Mouse (Mus musculus) forebrain, embryonic 13.5 days (tissue): ENCODE measurements around the gene Pkp1. TPM values are rescaled to one million over a fixed set of nuclear protein-coding genes. Genes with fewer than 3 reads are reported as not detected.

ENCODE experiments used
- ATAC-seq: fragments of 200-750 bp; cut with Nextera tagmentation; 2 replicates; pipeline ENCODE4 v1.8.0; 2017
- H3K27ac ChIP-seq: fragments of 300-500 bp; sonication (generic); 2 replicates; pipeline ENCODE4 v1.5.1; 2015; ENCODE audit warnings: inconsistent platforms, mild to moderate bottlenecking, moderate library complexity
- H3K27me3 ChIP-seq: fragments of 300-500 bp; sonication (generic); 2 replicates; pipeline ENCODE4 v1.6.1; 2015; ENCODE audit warnings: mild to moderate bottlenecking, inconsistent platforms
- H3K36me3 ChIP-seq: fragments of 300-500 bp; sonication (generic); 2 replicates; pipeline ENCODE4 v1.6.1; 2015; ENCODE audit warnings: mild to moderate bottlenecking, inconsistent platforms; ENCODE audit not compliant: poor library complexity, severe bottlenecking
- H3K4me1 ChIP-seq: fragments of 300-500 bp; sonication (generic); 2 replicates; pipeline ENCODE4 v1.6.1; 2015; ENCODE audit warnings: inconsistent platforms
- H3K4me2 ChIP-seq: fragments of 300-500 bp; sonication (generic); 2 replicates; pipeline ENCODE4 v1.6.1; 2015; ENCODE audit warnings: inconsistent platforms, mild to moderate bottlenecking, moderate library complexity
- H3K4me3 ChIP-seq: fragments of 300-500 bp; sonication (generic); 2 replicates; pipeline ENCODE4 v1.5.1; 2015; ENCODE audit warnings: mild to moderate bottlenecking, inconsistent platforms
- H3K9ac ChIP-seq: fragments of 300-500 bp; sonication (generic); 2 replicates; pipeline ENCODE4 v1.6.1; 2015; ENCODE audit warnings: mild to moderate bottlenecking, inconsistent platforms
- H3K9me3 ChIP-seq: fragments of 300-500 bp; sonication (generic); replicated peaks from 2 replicates; pipeline ENCODE4 v1.6.1; 2016; ENCODE audit warnings: inconsistent platforms
- WGBS: fragments of 180-500 bp; shearing (Covaris S2); methylation state at CpG from one replicate; pipeline ENCODE4 v1.1.7; 2015; 5-methylcytosine and 5-hydroxymethylcytosine counted together
- polyA plus RNA-seq: library from polyadenylated mRNA; unstranded; fragments of >200 nt; fragmentation: Nextera tagmentation; extraction: Ambion mirVana; gene quantifications from 2 replicates; pipeline ENCODE4 v1.2.1, GENCODE M21; 2015

Gene Pkp1
- polyA plus RNA-seq, 1 experiment from 2014 or later: not detected

DNA sequence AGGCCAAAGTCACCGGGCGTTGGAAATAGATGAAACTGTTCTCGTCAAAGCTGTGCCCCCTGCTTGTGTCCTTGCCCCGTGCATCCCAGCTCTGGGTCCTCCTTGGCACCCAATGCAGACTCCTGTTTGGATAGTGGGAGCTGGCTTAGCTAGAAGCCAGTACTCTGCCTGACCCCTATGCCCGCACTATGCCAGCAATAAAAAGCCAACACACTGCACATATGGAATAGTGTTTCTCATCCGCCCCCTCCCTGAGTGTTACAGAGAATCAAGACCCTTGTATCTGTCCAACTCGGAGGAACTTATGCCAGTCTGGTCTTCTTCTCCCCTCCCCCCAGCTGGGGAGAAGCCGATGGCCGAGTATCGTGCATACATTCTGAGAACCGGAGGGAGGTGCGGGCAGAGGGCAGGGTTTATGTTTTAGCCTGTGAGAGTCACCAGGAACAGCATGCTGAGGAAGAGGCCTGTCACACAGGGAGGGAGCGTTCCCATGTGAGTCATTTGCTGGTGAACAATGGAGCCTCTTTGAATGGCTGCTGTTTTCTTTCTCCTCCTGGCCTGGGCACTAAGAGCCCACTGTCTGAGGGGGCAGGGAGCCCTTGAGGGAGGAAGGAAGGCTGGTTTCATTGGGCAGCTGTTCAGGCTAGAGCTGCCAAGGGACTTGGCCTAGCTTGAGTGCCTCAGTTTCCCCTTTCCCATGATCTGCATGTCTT lies 66.8 kb downstream of the Pkp1 start:
- H3K27ac ChIP-seq: no peak overlapping the region
- H3K4me3 ChIP-seq: no peak overlapping the region
- 35% methylated on average over 13 of the region's 13 CpGs for WGBS
- no peak overlapping the region for H3K4me2 ChIP-seq
- ATAC-seq: peak; percentile 71; the same call in 1 of the 2 replicates
- H3K9ac ChIP-seq: no peak overlapping the region
- H3K27me3 ChIP-seq: no peaks in the 10 kb centered on the region
- H3K36me3 ChIP-seq: no peaks in the 10 kb centered on the region
- H3K9me3 ChIP-seq: no peaks in the 10 kb centered on the region
- H3K4me1 ChIP-seq: peaks cover 20% of the 10 kb centered on the region

DNA sequence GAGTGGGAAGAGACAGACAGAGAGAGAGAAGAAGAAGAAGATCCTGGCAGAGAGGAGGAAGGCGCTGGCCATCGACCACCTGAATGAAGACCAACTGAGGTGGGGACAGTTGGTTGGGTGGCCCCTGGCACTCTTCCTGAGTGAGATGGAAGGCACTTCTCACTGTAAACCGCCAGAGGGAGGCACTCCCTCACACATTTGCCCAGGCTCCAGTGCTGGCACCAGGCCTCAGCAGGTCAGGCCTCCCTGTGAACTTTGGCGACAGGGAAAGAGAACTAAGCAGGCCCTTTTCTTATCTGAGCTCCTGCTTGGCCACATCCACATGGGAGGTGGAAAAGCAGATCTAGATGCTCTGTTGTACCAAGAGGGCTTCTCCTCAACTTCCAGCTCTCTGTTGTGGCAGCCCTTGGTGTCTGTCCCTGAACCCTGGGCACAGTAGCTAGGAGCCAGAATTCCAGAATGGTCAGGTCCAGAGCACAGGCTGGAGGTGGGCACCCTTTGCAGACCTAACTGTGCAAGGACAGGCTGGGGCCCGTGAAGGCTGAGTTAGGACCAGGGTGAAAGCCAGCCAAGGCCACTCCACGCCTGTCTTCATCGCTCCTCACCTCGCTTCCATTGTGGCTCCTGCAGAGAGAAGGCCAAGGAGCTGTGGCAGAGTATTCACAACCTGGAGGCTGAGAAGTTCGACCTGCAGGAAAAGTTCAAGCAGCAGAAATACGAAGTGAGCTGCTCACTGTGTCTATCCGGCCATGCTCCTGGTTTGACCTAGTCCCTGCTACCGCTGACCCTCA lies 68.1 kb downstream of the Pkp1 start:
- no peak overlapping the region for H3K9ac ChIP-seq
- peaks cover 20% of the 10 kb centered on the region for H3K4me1 ChIP-seq
- H3K27ac ChIP-seq: no peak overlapping the region
- no peaks in the 10 kb centered on the region for H3K9me3 ChIP-seq
- H3K36me3 ChIP-seq: no peaks in the 10 kb centered on the region
- no peaks in the 10 kb centered on the region for H3K27me3 ChIP-seq
- H3K4me2 ChIP-seq: no peak overlapping the region
- no peak for ATAC-seq
- no peak overlapping the region for H3K4me3 ChIP-seq
- WGBS: 72% methylated on average over 12 of the region's 12 CpGs

DNA sequence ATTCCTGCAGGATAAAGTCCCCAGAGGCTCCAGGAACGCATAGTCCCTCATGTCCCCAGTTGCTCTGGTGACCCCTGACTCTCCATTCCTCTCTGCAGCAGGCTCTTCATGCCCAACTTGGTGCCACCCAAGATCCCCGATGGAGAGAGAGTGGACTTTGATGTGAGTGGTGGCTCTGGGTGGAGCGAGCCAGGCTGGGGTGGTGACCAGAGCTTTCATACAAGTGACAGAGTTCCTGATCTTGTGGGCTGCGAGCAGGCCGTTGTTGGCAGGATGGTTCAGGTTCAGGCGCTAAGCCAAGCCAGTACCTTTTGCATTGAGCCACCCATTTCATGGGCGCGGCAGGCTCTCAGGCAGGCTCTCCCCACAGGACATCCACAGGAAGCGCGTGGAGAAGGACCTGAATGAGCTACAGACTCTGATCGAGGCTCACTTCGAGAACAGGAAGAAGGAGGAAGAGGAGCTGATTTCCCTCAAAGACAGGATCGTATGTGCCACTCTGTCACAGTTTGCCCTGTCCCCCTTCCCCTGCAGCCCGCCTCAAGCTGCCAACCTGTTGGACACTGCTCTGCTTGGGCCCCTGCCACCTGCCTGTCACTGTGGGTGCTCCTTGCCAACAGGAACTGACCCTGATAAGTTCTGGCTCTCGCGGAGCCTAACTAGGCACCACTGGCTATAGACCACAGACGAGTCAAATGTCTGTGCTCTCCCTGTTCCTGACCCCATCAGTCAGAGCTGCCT lies 71.2 kb downstream of the Pkp1 start:
- Histone ChIP-seq H3K4me1 (peaks cover 20% of the 10 kb centered on the region), H3K4me3 (no peak overlapping the region), H3K9me3 (no peaks in the 10 kb centered on the region), H3K4me2 (no peak overlapping the region), H3K27me3 (no peaks in the 10 kb centered on the region), H3K9ac (no peak overlapping the region), H3K27ac (no peak overlapping the region), H3K36me3 (no peaks in the 10 kb centered on the region)
- ATAC-seq: no peak
- 88% methylated on average over 17 of the region's 17 CpGs for WGBS

DNA sequence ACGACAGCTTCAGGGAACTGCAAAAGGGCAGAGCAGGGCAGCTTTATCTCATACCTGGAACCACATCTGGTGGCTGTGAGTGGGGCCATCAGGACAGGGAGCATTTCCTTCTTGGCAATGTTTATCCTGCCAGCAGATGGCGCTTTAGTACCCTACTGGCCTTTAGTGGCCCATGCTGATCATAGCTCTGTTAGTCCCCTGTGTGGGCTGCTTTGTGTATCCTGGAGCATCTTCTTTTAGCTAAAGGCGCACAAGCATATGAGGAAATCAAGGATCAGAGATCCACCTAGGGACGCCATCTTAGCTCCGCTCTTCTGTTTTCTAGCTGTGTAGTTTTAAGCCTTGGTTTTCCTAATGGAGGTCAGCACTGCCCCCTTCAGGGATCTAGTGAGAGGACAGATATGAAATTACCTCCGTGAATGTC lies 71.9 kb downstream of the Pkp1 start:
- no peak for ATAC-seq
- 25% methylated on average over 6 of the region's 6 CpGs for WGBS
- Histone ChIP-seq H3K4me2 (no peak overlapping the region), H3K4me3 (no peak overlapping the region), H3K27ac (no peak overlapping the region), H3K9me3 (no peaks in the 10 kb centered on the region), H3K36me3 (no peaks in the 10 kb centered on the region), H3K9ac (no peak overlapping the region), H3K4me1 (peaks cover 14% of the 10 kb centered on the region), H3K27me3 (no peaks in the 10 kb centered on the region)

DNA sequence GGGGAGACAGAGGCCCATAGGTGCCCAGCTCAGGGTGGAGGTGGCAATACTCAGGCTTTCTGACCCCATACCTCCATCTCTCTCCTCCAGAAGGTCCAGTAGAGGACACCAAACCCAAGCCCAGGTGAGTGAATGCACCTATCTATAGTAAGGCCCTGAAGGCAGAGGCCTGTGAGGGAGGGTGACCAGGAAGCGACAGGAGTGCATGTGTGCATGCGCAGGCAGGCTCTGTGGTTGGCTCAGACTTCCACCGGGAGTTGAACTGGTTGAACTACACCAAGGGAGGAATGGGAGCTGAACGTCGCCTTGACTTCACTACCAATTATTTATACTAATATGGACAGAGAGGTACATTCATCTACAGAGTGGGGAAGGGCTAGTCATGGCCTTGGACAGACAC lies 72.4 kb downstream of the Pkp1 start:
- Histone ChIP-seq H3K36me3 (no peaks in the 10 kb centered on the region), H3K9me3 (no peaks in the 10 kb centered on the region), H3K9ac (no peak overlapping the region), H3K4me3 (no peak overlapping the region), H3K4me2 (no peak overlapping the region), H3K4me1 (peaks cover 9% of the 10 kb centered on the region; the same call in 1 of the 2 replicates), H3K27me3 (no peaks in the 10 kb centered on the region), H3K27ac (no peak overlapping the region)
- no peak for ATAC-seq
- 73% methylated on average over 5 of the region's 5 CpGs for WGBS

DNA sequence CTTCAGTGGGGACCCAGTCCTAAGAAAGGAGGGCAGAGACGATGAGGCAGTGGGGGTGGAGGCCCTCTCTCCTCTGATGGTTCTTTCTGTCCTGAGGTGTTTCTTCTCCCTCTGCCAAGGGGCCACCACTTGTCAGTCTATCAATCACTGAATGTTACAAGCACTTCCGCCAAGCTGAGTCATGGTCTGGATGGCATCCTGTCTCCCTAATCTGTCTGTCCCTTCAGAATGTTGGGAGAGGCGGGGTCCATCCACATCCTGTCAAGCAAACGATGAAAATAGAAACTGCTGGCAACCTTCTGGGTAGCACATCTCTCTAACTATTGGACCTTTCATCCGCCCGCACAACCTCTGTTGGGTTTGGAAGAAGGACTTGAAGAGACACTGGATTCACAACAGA lies 74.5 kb downstream of the Pkp1 start:
- Histone ChIP-seq H3K27ac (no peak overlapping the region), H3K9ac (no peak overlapping the region), H3K27me3 (no peaks in the 10 kb centered on the region), H3K4me3 (no peak overlapping the region), H3K4me2 (no peak overlapping the region), H3K36me3 (no peaks in the 10 kb centered on the region), H3K4me1 (0 out of 2 replicates have a peak, but pooled peaks cover 5% of the 10 kb centered on the region), H3K9me3 (no peaks in the 10 kb centered on the region)
- 85% methylated on average over 6 of the region's 6 CpGs for WGBS
- ATAC-seq: no peak

DNA sequence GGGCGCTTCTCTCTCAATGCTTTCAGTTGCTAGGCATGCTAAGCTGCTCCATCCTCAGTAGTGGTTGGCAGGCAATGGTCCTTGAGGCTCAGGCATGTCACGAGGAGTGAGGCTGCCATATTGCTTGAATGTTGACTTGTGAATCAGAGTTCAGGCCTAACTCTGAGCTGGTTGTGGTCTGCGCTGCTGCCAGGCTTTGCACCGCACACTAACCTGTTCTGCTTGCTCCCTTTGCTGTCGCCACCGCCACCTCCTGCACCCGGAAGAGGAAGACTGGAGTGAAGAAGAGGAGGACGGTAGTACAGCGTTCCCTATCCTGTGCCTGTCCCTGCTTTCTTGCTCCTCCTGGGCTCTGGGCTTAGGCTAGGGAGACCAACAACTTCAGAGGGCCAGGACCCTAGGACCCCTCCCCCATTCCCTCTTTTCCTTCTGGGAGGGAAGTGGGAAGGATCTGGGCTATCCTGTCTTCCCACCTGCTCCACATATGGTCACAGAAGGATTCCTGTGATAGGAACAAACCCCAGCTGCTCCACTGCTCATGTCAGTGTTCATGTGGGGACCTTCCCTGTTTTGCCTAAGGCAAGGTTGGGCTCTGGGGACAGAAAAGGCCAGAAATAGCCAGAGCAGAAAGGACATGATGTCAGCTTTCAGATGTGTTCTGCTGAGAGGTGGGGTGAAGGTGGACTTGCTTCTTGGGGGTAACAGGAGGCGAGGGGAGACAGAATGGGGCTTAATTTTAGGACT lies 75.3 kb downstream of the Pkp1 start:
- H3K9me3 ChIP-seq: no peaks in the 10 kb centered on the region
- no peaks in the 10 kb centered on the region for H3K27me3 ChIP-seq
- H3K27ac ChIP-seq: no peak overlapping the region
- no peaks in the 10 kb centered on the region for H3K36me3 ChIP-seq
- no peak overlapping the region for H3K9ac ChIP-seq
- no peak for ATAC-seq
- no peaks in the 10 kb centered on the region for H3K4me1 ChIP-seq
- 84% methylated on average over 10 of the region's 10 CpGs for WGBS
- H3K4me2 ChIP-seq: no peak overlapping the region
- no peak overlapping the region for H3K4me3 ChIP-seq

DNA sequence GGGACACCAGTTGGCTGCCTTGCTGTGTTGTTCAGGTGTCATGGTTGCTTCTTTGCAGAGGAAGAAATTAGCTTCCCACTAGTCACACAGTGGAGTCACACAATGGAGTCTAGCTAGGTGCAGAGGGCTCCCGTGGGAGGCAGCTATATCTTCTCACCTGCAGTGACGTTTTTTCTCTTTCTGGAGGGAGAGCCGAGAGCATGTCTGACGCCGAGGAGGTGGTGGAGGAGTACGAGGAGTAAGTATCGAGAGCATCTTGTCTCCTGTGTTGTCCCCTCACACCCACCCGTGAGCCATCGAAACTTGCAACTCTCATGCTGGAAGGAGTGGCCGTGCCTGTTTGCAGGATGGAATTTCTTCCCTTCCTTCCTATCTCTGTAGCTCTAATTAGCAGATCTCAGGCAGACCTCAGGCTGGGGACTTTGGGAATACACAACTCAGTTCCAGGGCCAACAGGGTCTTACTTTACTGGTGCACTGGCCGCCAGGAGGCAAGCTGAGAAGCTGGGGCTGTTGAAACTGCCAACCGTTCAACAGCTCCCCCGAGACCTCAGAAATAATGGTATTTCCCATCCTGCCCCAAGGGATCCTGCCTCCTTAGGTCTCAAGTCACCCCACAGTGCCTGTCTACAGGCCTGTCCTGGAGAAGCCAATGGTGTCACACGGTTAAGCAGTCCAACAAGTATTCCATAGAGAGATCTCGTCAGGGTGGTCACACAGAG lies 78.2 kb downstream of the Pkp1 start:
- Histone ChIP-seq H3K36me3 (no peaks in the 10 kb centered on the region), H3K9ac (no peak overlapping the region), H3K4me1 (no peaks in the 10 kb centered on the region), H3K27me3 (no peaks in the 10 kb centered on the region), H3K4me3 (no peak overlapping the region), H3K4me2 (no peak overlapping the region), H3K9me3 (no peaks in the 10 kb centered on the region), H3K27ac (no peak overlapping the region)
- ATAC-seq: no peak
- WGBS: 78% methylated on average over 15 of the region's 15 CpGs

DNA sequence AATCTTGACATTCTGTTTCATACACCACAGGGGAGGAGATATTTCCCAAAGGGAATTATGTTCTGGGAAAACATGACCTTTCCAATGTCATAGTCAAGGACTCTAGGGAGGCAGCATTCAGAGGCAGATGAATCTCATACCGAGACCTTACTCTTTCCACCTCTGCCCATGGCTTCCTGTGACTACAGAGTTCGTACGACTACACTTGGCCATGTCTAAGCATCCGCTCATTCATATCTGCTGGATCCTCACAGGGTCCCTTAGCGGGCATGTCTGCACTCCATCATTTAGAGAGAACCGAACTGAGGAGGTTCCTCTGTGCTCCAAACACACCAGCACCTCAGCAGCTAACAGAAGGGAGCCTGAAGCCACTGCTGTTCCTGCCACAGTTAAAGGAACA lies 79.9 kb downstream of the Pkp1 start:
- Histone ChIP-seq H3K4me3 (no peak overlapping the region), H3K9ac (no peak overlapping the region), H3K27ac (no peak overlapping the region), H3K36me3 (no peaks in the 10 kb centered on the region), H3K9me3 (no peaks in the 10 kb centered on the region), H3K4me1 (no peaks in the 10 kb centered on the region), H3K27me3 (no peaks in the 10 kb centered on the region), H3K4me2 (no peak overlapping the region)
- 90% methylated on average over 6 of the region's 6 CpGs for WGBS
- no peak for ATAC-seq

DNA sequence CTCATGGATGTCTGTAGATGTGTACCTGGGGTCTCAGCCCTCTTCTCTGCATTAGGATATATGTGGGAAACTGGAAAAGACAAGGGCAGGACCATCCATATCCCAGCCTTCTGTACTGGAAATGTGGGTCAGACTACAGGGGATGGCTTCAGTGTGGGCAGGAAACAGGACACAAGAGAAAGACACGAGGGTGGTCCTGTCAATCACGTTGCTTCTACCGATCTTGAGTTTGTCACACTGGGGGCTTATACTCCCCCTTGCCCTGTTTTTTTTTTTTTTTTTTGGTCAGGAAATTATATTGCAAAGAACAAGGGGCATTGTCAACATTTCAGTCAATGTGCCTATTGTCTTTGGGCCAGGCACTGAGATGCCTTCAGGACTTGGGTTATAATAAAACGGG lies 80.4 kb downstream of the Pkp1 start:
- Histone ChIP-seq H3K9ac (no peak overlapping the region), H3K27ac (no peak overlapping the region), H3K27me3 (no peaks in the 10 kb centered on the region), H3K9me3 (no peaks in the 10 kb centered on the region), H3K36me3 (no peaks in the 10 kb centered on the region), H3K4me3 (no peak overlapping the region), H3K4me2 (no peak overlapping the region), H3K4me1 (no peaks in the 10 kb centered on the region)
- ATAC-seq: no peak
- WGBS: 71% methylated on average over 4 of the region's 4 CpGs

DNA sequence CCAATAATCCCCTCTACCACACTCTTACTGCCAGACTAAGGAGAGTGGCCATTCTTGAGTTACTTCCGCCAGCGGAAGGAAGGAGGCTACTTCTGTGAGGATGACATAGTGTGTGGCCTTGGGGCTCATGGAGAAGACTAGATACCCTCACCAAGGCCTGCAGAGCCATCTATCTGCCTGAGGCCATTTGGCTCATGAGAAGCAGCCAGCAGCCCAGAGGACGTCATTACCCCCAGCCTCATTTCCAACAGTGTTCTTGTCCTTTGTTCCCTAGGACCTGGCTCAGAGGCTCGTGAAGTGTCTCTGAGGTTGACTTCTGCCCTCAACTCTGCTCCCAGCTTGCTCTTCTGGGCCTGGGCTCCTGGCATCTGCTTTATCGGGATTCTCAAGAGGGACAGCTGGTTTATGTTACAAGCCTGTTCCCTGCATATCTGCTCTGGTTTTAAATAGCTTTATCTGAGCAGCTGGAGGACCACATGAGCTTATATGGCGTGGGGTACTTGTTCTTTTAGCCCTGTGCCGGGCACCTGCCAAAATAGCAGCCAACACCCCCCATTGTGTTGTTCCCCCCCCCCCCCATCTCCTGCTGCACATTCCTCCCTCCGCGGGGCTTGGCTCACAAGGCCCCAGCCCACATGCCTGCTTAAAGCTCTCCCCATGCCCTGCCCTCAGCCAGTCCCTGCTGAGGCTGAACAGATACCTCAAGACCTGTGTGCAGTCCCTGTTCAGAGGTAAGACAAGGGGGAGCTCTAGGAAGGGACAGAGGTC lies 83.1 kb downstream of the Pkp1 start, which contains the start of gene Tnnt2:
Tnnt2 (plus strand) TSS at position 639 of the 768 bp plus-strand sequence.
- no peak for ATAC-seq
- Histone ChIP-seq H3K9me3 (no peaks in the 10 kb centered on the region), H3K4me3 (no peak within 1 kb of the TSS), H3K4me1 (no peaks in the 10 kb centered on the region), H3K9ac (no peak within 1 kb of the TSS), H3K27ac (no peak within 1 kb of the TSS), H3K27me3 (no peaks in the 10 kb centered on the region), H3K4me2 (no peak within 1 kb of the TSS), H3K36me3 (no peaks in the 10 kb centered on the region)
- WGBS: 51% methylated on average over 9 of the region's 9 CpGs
